ENCODE assay signal across 8 mouse cellular contexts in genomic region chr8:73233358-73234041, GRCm38 (mm10).
A peak's percentile ranks its signal among the peaks of the same experiment; 100 is the strongest.
DNase-seq lines count a peak whose midpoint lies in the region; ATAC-seq lines count a peak whose summit lies in the region.

No protein-coding gene starts in this region.

- peak; percentile 34 for DNase-seq in ovary, postnatal 14 days (ENCODE audit: low spot score)
- no peak for DNase-seq in ovary, postnatal 36 days (ENCODE audit: low spot score)
- DNase-seq in cerebellum, adult 18-20 months, result peak; percentile 23 to 40
- DNase-seq in frontal cortex, postnatal 10 days (ENCODE audit: low spot score in 2 of 2), result peak; percentile 20 to 26
- DNase-seq in lung, postnatal 14 days, result peak; percentile 53
- peak; percentile 79 for DNase-seq in telencephalon, adult 2 months (ENCODE audit: low read depth, low spot score)

- H3K9me3 ChIP-seq in kidney, embryonic 16.5 days (ENCODE audit: low read length), result no peaks in the 10 kb centered on the region

- no peaks in the 10 kb centered on the region for H3K4me1 ChIP-seq in kidney, embryonic 16.5 days (ENCODE audit: insufficient read depth, low read length)

- WGBS in kidney, embryonic 16.5 days, result 45% methylated on average over 6 of the region's 6 CpGs

- H3K36me3 ChIP-seq in kidney, embryonic 16.5 days (ENCODE audit: insufficient read depth, low read length), result no peaks in the 10 kb centered on the region

- no peaks in the 10 kb centered on the region for H3K27me3 ChIP-seq in kidney, embryonic 16.5 days (ENCODE audit: insufficient read depth, low read length)

- no peak overlapping the region for H3K4me3 ChIP-seq in kidney, embryonic 16.5 days (ENCODE audit: low read length)

- H3K4me2 ChIP-seq in kidney, embryonic 16.5 days (replicated peaks; ENCODE audit: low read depth, low read length), result no peak overlapping the region

- ATAC-seq in kidney, embryonic 16.5 days (ENCODE audit: low FRiP score, low TSS enrichment), result peak; percentile 42; the same call in 1 of the 2 replicates
- no peak for ATAC-seq in erythroid progenitor cell, adult 5-6 weeks (replicated peaks; ENCODE audit: low FRiP score, poor library complexity, severe bottlenecking)

- H3K27ac ChIP-seq in kidney, embryonic 16.5 days (ENCODE audit: low read length), result no peak overlapping the region

- H3K9ac ChIP-seq in kidney, embryonic 16.5 days (replicated peaks; ENCODE audit: low read length), result no peak overlapping the region
